Mouse (Mus musculus): Measurements from ENCODE around the gene Nkx2-5.

Nkx2-5 gene

DNA sequence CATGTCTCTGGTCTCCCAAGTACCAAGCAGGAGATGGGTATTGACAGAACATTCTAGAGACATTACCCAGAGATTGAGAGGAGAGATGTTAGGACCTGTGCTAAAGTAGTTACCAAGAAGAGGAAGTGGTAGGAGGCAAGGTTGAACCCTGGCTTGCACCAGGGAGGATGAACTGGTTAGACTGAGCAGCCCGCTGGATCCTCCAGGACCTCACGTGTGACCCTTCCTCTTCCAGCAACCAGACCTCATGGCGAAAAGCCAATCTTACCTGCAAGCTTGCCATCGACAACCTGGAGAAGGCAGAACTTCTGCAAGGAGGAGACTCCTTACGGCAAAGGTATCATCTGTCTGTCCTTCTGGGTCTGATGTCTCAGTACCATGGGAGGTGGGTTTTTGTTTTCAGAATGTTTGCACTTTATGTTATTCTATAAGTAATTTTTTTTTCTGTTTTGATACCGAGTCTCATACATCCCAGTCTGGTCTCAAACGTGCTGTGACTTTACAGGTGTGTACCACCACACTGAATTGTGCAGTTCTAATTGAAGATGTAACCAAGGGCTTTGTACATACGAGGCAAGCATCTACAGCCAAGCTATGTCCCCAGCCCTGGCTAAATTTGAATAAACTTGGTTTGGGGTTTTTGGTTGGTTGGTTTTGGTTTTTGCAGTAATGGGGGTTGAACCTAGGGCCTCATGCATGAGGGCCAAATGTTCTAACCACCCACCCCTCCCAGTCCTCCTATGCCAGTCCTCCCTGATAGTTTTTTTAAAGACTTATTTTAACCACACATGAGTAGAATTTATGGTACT is 55.1 kb downstream of the Nkx2-5 start:
- DNase-seq (ENCODE audit: low spot score), result no peak

DNA sequence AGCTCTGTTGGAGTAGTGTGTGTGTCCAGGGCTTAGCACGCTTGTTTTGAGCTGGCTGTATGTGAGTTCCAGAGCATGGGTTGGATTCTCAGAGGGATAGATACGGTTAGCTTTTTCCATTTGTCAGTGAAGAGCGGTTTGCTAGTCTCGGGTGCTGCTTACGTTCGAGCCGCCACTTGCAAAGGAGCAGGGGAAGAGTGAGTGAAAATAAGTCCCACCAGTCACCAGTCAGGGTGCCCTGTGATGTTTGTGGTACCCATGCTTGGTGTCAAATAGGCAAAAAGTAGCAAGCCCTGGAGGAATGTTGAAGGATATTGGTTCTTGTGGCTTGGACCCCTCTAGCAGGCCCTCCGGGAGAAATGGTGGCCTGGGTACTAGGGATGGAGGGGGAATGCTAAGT is 55.8 kb downstream of the Nkx2-5 start:
- DNase-seq (ENCODE audit: low spot score), result no peak

Measured in embryo, embryonic 10.5 days (tissue).